Mouse (Mus musculus): ENCODE data around the gene Adarb1. TPM values are rescaled to one million over a fixed set of nuclear protein-coding genes. Genes with fewer than 3 reads are reported as not detected.

The Adarb1 gene
- polyA plus RNA-seq, 1 experiment from 2014 or later: 6.3 TPM

DNA sequence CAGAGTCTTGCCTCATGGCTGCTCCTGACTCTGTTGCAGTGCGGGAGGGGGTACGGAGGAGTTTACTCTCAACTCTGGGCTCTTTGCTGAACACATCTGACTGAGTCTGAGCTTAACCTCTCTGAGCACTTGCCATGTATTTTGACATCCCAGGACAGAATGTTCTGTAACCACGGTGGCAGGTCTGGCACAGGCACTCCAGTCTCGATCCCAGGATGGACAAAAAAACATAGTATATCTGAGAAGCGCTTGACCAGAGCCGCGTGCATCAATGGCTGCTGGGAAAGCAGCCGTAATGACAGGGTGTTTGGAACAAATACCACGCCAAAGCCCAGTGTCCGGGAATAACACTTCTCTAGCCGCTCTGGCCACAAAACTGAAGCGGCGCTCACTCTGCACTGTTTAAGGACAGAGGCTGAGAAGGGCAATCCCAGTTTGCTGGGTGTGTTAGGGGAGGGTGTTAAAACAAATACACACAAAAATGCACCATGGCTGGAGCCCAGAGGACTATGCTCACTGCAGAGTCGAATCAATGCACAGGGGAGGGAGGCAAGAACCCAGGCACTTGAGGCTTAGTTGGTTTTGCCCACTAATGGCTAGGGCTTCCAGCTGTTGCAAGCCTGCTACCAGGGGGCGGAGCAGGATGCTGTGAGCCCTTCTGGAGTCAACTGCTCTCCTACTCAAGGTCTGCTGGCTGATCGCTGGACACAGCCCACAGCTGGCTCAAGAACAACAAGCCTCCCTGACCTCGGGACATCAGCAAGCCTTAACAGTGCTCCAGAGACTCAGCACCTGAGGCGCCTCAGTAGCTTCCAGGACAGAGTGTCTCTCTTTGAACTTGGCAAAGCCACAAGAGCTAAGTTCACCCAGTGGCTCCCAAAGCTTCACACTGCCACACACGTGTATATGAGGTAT is 23.0 kb upstream of the Adarb1 start:
- no peaks in the 10 kb centered on the region for H3K4me1 ChIP-seq (replicated peaks; ENCODE audit: control insufficient read depth, insufficient read depth, low read length)
- H3K9ac ChIP-seq (ENCODE audit: low read depth, low read length): no peak overlapping the region
- no peak for DNase-seq (ENCODE audit: low spot score)
- no peak for ATAC-seq (ENCODE audit: low FRiP score)
- 74% methylated on average over 19 of the region's 19 CpGs for WGBS
- H3K27ac ChIP-seq (ENCODE audit: low read depth, low read length): no peak overlapping the region
- no peaks in the 10 kb centered on the region for H3K9me3 ChIP-seq (ENCODE audit: control insufficient read depth, low read length)
- H3K4me2 ChIP-seq (replicated peaks; ENCODE audit: low read depth, low read length): no peak overlapping the region
- H3K27me3 ChIP-seq (ENCODE audit: control insufficient read depth, insufficient read depth, low read length): no peaks in the 10 kb centered on the region
- H3K36me3 ChIP-seq (ENCODE audit: control insufficient read depth, insufficient read depth, low read length): no peaks in the 10 kb centered on the region
- no peak overlapping the region for H3K4me3 ChIP-seq (ENCODE audit: low read depth, low read length)

DNA sequence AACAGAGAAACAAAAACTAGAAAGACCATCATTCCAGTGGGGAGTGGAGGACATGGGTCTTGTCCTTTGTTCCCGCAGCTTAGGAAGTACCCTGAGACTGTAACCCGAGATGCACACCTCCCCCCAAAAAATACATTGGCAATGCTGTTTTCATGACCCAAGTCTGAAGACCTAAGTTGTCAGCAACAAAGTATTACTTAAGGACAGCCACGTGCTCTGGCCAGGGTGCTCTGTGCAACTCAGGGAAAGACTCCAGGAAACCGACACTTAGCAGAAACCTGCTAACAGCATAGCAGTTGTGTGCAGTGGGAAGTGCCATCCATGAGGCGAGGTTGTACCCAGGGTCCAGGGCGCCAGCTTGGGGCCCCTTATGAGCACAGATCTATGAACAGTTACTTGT is 22.2 kb upstream of the Adarb1 start:
- Histone ChIP-seq H3K4me3 (ENCODE audit: low read depth, low read length) (no peak overlapping the region), H3K9ac (ENCODE audit: low read depth, low read length) (no peak overlapping the region), H3K36me3 (ENCODE audit: control insufficient read depth, insufficient read depth, low read length) (no peaks in the 10 kb centered on the region), H3K9me3 (ENCODE audit: control insufficient read depth, low read length) (no peaks in the 10 kb centered on the region), H3K27me3 (ENCODE audit: control insufficient read depth, insufficient read depth, low read length) (no peaks in the 10 kb centered on the region), H3K4me2 (replicated peaks; ENCODE audit: low read depth, low read length) (no peak overlapping the region), H3K4me1 (replicated peaks; ENCODE audit: control insufficient read depth, insufficient read depth, low read length) (no peaks in the 10 kb centered on the region), H3K27ac (ENCODE audit: low read depth, low read length) (no peak overlapping the region)
- ATAC-seq (ENCODE audit: low FRiP score) (no peak), DNase-seq (ENCODE audit: low spot score) (no peak)
- WGBS: 56% methylated on average over 6 of the region's 6 CpGs

DNA sequence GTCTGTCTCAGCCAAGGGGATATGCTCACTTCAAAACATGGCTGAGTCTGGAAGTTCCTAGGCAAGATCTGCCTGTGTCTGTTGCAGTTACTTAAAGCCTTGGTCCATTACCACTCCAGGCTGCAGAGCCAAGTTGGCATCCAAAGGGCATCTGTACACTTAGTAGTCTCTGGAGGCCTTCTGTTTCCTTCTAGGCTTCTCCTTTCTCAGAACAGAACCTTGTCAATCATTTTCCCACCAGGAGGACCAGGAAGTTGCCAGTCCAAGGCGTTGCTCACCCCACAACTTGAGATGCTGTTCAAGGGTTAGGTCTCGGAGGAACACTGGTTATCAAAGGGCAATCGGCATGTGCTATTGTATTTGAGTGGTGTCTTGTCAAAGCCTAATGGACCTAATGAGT is 21.0 kb upstream of the Adarb1 start:
- Histone ChIP-seq H3K36me3 (ENCODE audit: control insufficient read depth, insufficient read depth, low read length) (no peaks in the 10 kb centered on the region), H3K27me3 (ENCODE audit: control insufficient read depth, insufficient read depth, low read length) (no peaks in the 10 kb centered on the region), H3K4me2 (replicated peaks; ENCODE audit: low read depth, low read length) (no peak overlapping the region), H3K9me3 (ENCODE audit: control insufficient read depth, low read length) (no peaks in the 10 kb centered on the region), H3K27ac (ENCODE audit: low read depth, low read length) (no peak overlapping the region), H3K4me3 (ENCODE audit: low read depth, low read length) (no peak overlapping the region), H3K9ac (ENCODE audit: low read depth, low read length) (no peak overlapping the region), H3K4me1 (replicated peaks; ENCODE audit: control insufficient read depth, insufficient read depth, low read length) (no peaks in the 10 kb centered on the region)
- no peak for ATAC-seq (ENCODE audit: low FRiP score)
- WGBS: 81% methylated on average over 3 of the region's 3 CpGs
- DNase-seq (ENCODE audit: low spot score): no peak

DNA sequence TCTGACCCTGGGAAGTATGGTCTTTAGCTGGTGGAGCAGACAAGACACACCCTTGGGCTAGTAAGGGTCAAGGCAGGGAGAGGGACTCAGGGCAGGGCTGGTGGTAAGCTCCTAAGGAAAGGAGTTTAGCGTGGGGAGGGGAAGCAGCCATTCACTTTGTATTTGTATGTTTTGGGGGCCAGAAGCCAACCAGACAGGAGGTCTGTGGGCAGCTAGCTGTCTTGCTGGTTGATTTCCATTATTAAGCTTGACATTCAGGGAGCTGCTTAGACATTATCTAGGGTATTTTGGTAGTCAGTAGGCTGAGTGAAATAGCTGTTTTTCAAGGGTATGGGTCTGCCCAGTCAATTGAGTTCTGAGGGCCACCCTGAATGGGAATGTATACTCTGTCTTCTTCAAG is 20.0 kb upstream of the Adarb1 start:
- WGBS: 56% methylated on average over 1 of the region's 1 CpGs
- DNase-seq (ENCODE audit: low spot score) (no peak), ATAC-seq (ENCODE audit: low FRiP score) (no peak)
- Histone ChIP-seq H3K4me2 (replicated peaks; ENCODE audit: low read depth, low read length) (no peak overlapping the region), H3K36me3 (ENCODE audit: control insufficient read depth, insufficient read depth, low read length) (no peaks in the 10 kb centered on the region), H3K27me3 (ENCODE audit: control insufficient read depth, insufficient read depth, low read length) (no peaks in the 10 kb centered on the region), H3K4me1 (replicated peaks; ENCODE audit: control insufficient read depth, insufficient read depth, low read length) (no peaks in the 10 kb centered on the region), H3K9me3 (ENCODE audit: control insufficient read depth, low read length) (no peaks in the 10 kb centered on the region), H3K9ac (ENCODE audit: low read depth, low read length) (no peak overlapping the region), H3K27ac (ENCODE audit: low read depth, low read length) (no peak overlapping the region), H3K4me3 (ENCODE audit: low read depth, low read length) (no peak overlapping the region)

DNA sequence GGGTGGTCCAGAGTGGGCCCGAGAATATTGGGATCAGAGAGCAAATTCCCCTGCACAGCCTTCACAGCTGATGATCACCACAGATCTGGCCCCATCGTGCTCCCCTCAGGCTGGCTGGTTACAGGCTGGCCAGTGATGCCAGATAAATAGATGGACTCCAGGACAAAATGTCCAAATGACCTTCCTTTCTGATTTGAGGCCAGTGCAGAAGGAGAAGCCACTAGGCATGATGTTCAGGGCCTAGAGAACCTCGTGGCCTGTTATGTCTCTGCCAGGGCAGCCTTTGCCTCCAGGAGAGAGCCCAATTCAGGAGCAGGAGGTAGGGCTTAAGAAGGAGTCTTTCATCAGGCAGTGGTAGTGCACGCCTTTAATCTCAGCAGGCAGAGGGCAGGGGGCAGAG is 17.3 kb upstream of the Adarb1 start:
- H3K27ac ChIP-seq (ENCODE audit: low read depth, low read length): no peak overlapping the region
- H3K9me3 ChIP-seq (ENCODE audit: control insufficient read depth, low read length): no peaks in the 10 kb centered on the region
- no peak for DNase-seq (ENCODE audit: low spot score)
- H3K36me3 ChIP-seq (ENCODE audit: control insufficient read depth, insufficient read depth, low read length): no peaks in the 10 kb centered on the region
- H3K9ac ChIP-seq (ENCODE audit: low read depth, low read length): no peak overlapping the region
- no peak overlapping the region for H3K4me3 ChIP-seq (ENCODE audit: low read depth, low read length)
- no peaks in the 10 kb centered on the region for H3K4me1 ChIP-seq (replicated peaks; ENCODE audit: control insufficient read depth, insufficient read depth, low read length)
- ATAC-seq (ENCODE audit: low FRiP score): no peak
- 71% methylated on average over 4 of the region's 4 CpGs for WGBS
- H3K4me2 ChIP-seq (replicated peaks; ENCODE audit: low read depth, low read length): no peak overlapping the region
- no peaks in the 10 kb centered on the region for H3K27me3 ChIP-seq (ENCODE audit: control insufficient read depth, insufficient read depth, low read length)

DNA sequence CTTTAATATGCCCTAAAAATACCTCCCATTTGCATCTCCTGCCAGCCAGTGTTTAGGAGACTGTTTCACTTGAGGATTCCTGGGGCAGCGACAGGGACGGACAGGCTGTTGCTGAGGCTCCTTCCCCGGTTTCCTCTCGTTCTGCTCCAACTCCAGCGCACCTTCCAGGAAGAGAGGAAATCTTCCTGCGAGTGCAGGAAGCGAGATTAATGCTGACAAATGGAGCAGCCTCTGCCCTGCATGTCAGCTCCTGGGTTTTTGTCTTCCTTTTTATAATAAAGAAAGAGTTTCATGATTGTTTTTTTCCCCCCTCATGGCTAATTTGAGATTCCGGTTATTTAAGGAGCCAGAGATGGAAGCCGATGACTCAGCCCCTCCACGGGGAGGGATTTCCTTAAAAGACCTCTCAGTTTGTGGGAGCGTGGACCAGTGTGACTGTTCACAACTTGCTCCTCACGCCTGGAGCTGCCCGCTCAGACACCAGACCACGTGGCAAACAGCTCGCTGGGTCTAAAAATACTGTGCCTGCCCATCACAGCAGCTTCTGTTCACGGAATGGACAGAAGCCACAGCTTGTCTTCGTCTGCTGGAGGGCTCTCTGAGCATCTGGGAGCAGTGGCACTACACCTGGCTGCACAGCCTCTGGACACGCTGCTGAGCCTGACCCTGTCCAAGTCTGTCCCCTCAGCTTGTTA is 16.5 kb upstream of the Adarb1 start:
- no peaks in the 10 kb centered on the region for H3K9me3 ChIP-seq (ENCODE audit: control insufficient read depth, low read length)
- no peak overlapping the region for H3K4me3 ChIP-seq (ENCODE audit: low read depth, low read length)
- 52% methylated on average over 18 of the region's 18 CpGs for WGBS
- H3K9ac ChIP-seq (ENCODE audit: low read depth, low read length): no peak overlapping the region
- no peaks in the 10 kb centered on the region for H3K36me3 ChIP-seq (ENCODE audit: control insufficient read depth, insufficient read depth, low read length)
- ATAC-seq (ENCODE audit: low FRiP score) (no peak), DNase-seq (ENCODE audit: low spot score) (no peak)
- 0 out of 2 replicates have a peak overlapping the region, but pooled peaks have one; percentile 1 for H3K4me2 ChIP-seq (replicated peaks; ENCODE audit: low read depth, low read length)
- H3K4me1 ChIP-seq (replicated peaks; ENCODE audit: control insufficient read depth, insufficient read depth, low read length): no peaks in the 10 kb centered on the region
- H3K27ac ChIP-seq (ENCODE audit: low read depth, low read length): no peak overlapping the region
- no peaks in the 10 kb centered on the region for H3K27me3 ChIP-seq (ENCODE audit: control insufficient read depth, insufficient read depth, low read length)

DNA sequence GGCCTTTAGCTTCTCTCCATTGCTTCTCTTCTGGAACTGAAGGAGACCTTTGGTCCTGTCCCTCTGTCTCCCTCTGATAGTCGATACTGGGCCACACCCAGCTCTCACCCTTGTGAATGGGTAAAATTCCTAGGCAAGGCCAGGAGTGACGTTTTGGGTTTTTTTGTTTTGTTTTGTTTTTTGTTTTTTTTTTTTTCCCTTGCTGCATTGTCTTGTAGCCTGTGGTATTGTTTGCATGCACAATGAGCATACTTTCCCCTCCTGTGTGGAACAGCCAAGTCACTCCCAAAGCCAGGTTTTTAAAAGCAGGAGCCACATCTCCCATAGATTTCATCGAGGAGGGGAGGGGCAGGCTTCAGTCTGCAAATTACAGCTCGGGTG is 16.0 kb upstream of the Adarb1 start:
- no peaks in the 10 kb centered on the region for H3K4me1 ChIP-seq (replicated peaks; ENCODE audit: control insufficient read depth, insufficient read depth, low read length)
- H3K36me3 ChIP-seq (ENCODE audit: control insufficient read depth, insufficient read depth, low read length): no peaks in the 10 kb centered on the region
- no peak overlapping the region for H3K4me3 ChIP-seq (ENCODE audit: low read depth, low read length)
- DNase-seq (ENCODE audit: low spot score): no peak
- H3K27ac ChIP-seq (ENCODE audit: low read depth, low read length): no peak overlapping the region
- no peaks in the 10 kb centered on the region for H3K9me3 ChIP-seq (ENCODE audit: control insufficient read depth, low read length)
- no peak overlapping the region for H3K9ac ChIP-seq (ENCODE audit: low read depth, low read length)
- no peak overlapping the region for H3K4me2 ChIP-seq (replicated peaks; ENCODE audit: low read depth, low read length)
- WGBS: 41% methylated on average over 4 of the region's 4 CpGs
- H3K27me3 ChIP-seq (ENCODE audit: control insufficient read depth, insufficient read depth, low read length): no peaks in the 10 kb centered on the region
- ATAC-seq (ENCODE audit: low FRiP score): no peak

DNA sequence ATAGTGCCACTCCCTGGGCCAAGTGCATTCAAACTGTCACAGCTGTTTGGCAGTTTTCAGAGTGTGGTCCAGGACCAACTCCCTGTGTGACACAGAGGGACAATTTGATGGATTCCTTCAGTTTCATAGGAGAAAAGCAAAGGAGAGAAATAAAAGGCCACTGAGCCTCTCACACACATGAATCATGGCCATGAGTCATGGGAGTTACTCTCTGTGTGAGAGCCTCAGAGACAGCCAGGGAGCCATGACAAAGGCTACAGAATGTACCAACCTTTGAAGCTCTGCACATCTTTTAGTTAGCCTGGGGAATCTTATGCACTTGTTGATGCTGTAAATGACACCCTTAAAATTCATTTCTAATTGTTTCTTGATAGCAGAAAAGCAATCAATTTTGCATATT is 12.7 kb upstream of the Adarb1 start:
- no peak overlapping the region for H3K4me2 ChIP-seq (replicated peaks; ENCODE audit: low read depth, low read length)
- no peak for ATAC-seq (ENCODE audit: low FRiP score)
- no peak for DNase-seq (ENCODE audit: low spot score)
- no peak overlapping the region for H3K4me3 ChIP-seq (ENCODE audit: low read depth, low read length)
- H3K27me3 ChIP-seq (ENCODE audit: control insufficient read depth, insufficient read depth, low read length): no peaks in the 10 kb centered on the region
- no peaks in the 10 kb centered on the region for H3K36me3 ChIP-seq (ENCODE audit: control insufficient read depth, insufficient read depth, low read length)
- no peak overlapping the region for H3K9ac ChIP-seq (ENCODE audit: low read depth, low read length)
- no peak overlapping the region for H3K27ac ChIP-seq (ENCODE audit: low read depth, low read length)
- H3K4me1 ChIP-seq (replicated peaks; ENCODE audit: control insufficient read depth, insufficient read depth, low read length): no peaks in the 10 kb centered on the region
- no peaks in the 10 kb centered on the region for H3K9me3 ChIP-seq (ENCODE audit: control insufficient read depth, low read length)

DNA sequence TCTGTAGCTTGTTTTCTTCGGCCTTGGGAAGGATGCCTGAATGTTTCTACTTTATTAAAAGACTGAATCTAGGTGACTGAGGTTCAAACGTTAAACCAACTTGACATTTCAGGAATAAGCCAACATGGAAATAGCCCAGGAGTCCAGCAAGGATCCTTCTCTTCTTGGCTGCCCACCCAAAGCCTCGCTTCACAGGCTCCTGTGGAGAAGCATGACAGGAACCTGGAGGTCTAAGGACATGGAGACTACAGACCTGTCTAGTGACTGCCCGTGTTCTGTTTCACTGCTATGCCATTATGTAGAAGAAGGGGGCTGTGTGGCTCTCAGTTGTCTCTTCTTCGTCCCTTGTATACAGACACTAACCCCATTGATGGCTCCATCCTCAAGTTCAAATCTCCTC is 11.9 kb upstream of the Adarb1 start:
- H3K36me3 ChIP-seq (ENCODE audit: control insufficient read depth, insufficient read depth, low read length): no peaks in the 10 kb centered on the region
- no peak overlapping the region for H3K27ac ChIP-seq (ENCODE audit: low read depth, low read length)
- H3K9ac ChIP-seq (ENCODE audit: low read depth, low read length): no peak overlapping the region
- H3K9me3 ChIP-seq (ENCODE audit: control insufficient read depth, low read length): no peaks in the 10 kb centered on the region
- WGBS: 90% methylated on average over 5 of the region's 5 CpGs
- ATAC-seq (ENCODE audit: low FRiP score) (no peak), DNase-seq (ENCODE audit: low spot score) (no peak)
- no peaks in the 10 kb centered on the region for H3K27me3 ChIP-seq (ENCODE audit: control insufficient read depth, insufficient read depth, low read length)
- no peaks in the 10 kb centered on the region for H3K4me1 ChIP-seq (replicated peaks; ENCODE audit: control insufficient read depth, insufficient read depth, low read length)
- H3K4me3 ChIP-seq (ENCODE audit: low read depth, low read length): no peak overlapping the region
- H3K4me2 ChIP-seq (replicated peaks; ENCODE audit: low read depth, low read length): no peak overlapping the region

All from hindbrain, embryonic 11.5 days (tissue).